Mouse (Mus musculus): ENCODE data around the gene Lefty1. TPM values are rescaled to one million over a fixed set of nuclear protein-coding genes. Genes with fewer than 3 reads are reported as not detected.

Gene Lefty1
- polyA plus RNA-seq, 1 experiment, result 7.1 TPM

GRCm38 (mm10) chr1:180901107-180901506 is 33.7 kb upstream of the Lefty1 start:
- no peak for TF ChIP-seq CTCF (IDR thresholded peaks at IDR 0.05; ENCODE audit: extremely low read depth, insufficient read length, insufficient replicate concordance, low read depth, low read length)
- TF ChIP-seq POLR2A (IDR thresholded peaks at IDR 0.05; ENCODE audit: low read depth, low read length), result no peak
- Histone ChIP-seq H3K4me3 (ENCODE audit: low read depth, low read length) (no peak overlapping the region), H3K27ac (ENCODE audit: insufficient read depth, low read depth, low read length) (no peak overlapping the region), H3K27me3 (ENCODE audit: control insufficient read depth, insufficient read depth, low read length) (no peaks in the 10 kb centered on the region), H3K4me1 (ENCODE audit: control insufficient read depth, insufficient read depth, insufficient read length, low read length) (no peaks in the 10 kb centered on the region; the same call in 1 of the 2 replicates), H3K36me3 (ENCODE audit: control insufficient read depth, insufficient read depth, low read length) (no peaks in the 10 kb centered on the region)
- WGBS, result 2% methylated on average over 4 of the region's 4 CpGs

GRCm38 (mm10) chr1:180902915-180903314 is 31.9 kb upstream of the Lefty1 start:
- 20% methylated on average over 5 of the region's 5 CpGs for WGBS
- Histone ChIP-seq H3K4me3 (ENCODE audit: low read depth, low read length) (no peak overlapping the region), H3K27ac (ENCODE audit: insufficient read depth, low read depth, low read length) (no peak overlapping the region), H3K4me1 (ENCODE audit: control insufficient read depth, insufficient read depth, insufficient read length, low read length) (no peaks in the 10 kb centered on the region; the same call in 1 of the 2 replicates), H3K27me3 (ENCODE audit: control insufficient read depth, insufficient read depth, low read length) (no peaks in the 10 kb centered on the region), H3K36me3 (ENCODE audit: control insufficient read depth, insufficient read depth, low read length) (peaks cover 9% of the 10 kb centered on the region)
- TF ChIP-seq POLR2A (IDR thresholded peaks at IDR 0.05; ENCODE audit: low read depth, low read length), result no peak
- TF ChIP-seq CTCF (IDR thresholded peaks at IDR 0.05; ENCODE audit: extremely low read depth, insufficient read length, insufficient replicate concordance, low read depth, low read length), result no peak

- H3K27me3 ChIP-seq (ENCODE audit: control insufficient read depth, insufficient read depth, low read length), result no peaks in the 10 kb centered on the region
- WGBS, result 19% methylated on average over 10 of the region's 10 CpGs
- H3K36me3 ChIP-seq (ENCODE audit: control insufficient read depth, insufficient read depth, low read length), result peaks cover 9% of the 10 kb centered on the region
- H3K4me1 ChIP-seq (ENCODE audit: control insufficient read depth, insufficient read depth, insufficient read length, low read length), result no peaks in the 10 kb centered on the region; the same call in 1 of the 2 replicates
- peak overlapping the region; percentile 70 for H3K27ac ChIP-seq (ENCODE audit: insufficient read depth, low read depth, low read length)
- peak overlapping the region; percentile 70 for H3K4me3 ChIP-seq (ENCODE audit: low read depth, low read length)
- TF ChIP-seq CTCF (IDR thresholded peaks at IDR 0.05; ENCODE audit: extremely low read depth, insufficient read length, insufficient replicate concordance, low read depth, low read length) (no peak), POLR2A (IDR thresholded peaks at IDR 0.05; ENCODE audit: low read depth, low read length) (no peak)
Observed at GRCm38 (mm10) chr1:180903666-180904038, 31.2 kb upstream of the Lefty1 start.

GRCm38 (mm10) chr1:180904039-180904814 is 30.6 kb upstream of the Lefty1 start, which contains the start of gene Pycr2:
TSS of gene Pycr2 (plus strand) at chr1:180904293.
- Histone ChIP-seq H3K27ac (ENCODE audit: insufficient read depth, low read depth, low read length) (peak within 1 kb of the TSS; percentile 70), H3K36me3 (ENCODE audit: control insufficient read depth, insufficient read depth, low read length) (peaks cover 9% of the 10 kb centered on the region), H3K4me3 (ENCODE audit: low read depth, low read length) (peak within 1 kb of the TSS; percentile 70), H3K4me1 (ENCODE audit: control insufficient read depth, insufficient read depth, insufficient read length, low read length) (no peaks in the 10 kb centered on the region; the same call in 1 of the 2 replicates), H3K27me3 (ENCODE audit: control insufficient read depth, insufficient read depth, low read length) (no peaks in the 10 kb centered on the region)
- no peak for TF ChIP-seq CTCF (IDR thresholded peaks at IDR 0.05; ENCODE audit: extremely low read depth, insufficient read length, insufficient replicate concordance, low read depth, low read length)
- TF ChIP-seq POLR2A (IDR thresholded peaks at IDR 0.05; ENCODE audit: low read depth, low read length), result peak; percentile 58; the same call in 1 of the 2 replicates
- WGBS, result under 1% methylated on average over 52 of the region's 52 CpGs

GRCm38 (mm10) chr1:180904815-180905080 is 30.1 kb upstream of the Lefty1 start:
- TF ChIP-seq POLR2A (IDR thresholded peaks at IDR 0.05; ENCODE audit: low read depth, low read length), result no peak
- TF ChIP-seq CTCF (IDR thresholded peaks at IDR 0.05; ENCODE audit: extremely low read depth, insufficient read length, insufficient replicate concordance, low read depth, low read length), result no peak
- Histone ChIP-seq H3K4me1 (ENCODE audit: control insufficient read depth, insufficient read depth, insufficient read length, low read length) (no peaks in the 10 kb centered on the region; the same call in 1 of the 2 replicates), H3K27me3 (ENCODE audit: control insufficient read depth, insufficient read depth, low read length) (no peaks in the 10 kb centered on the region), H3K36me3 (ENCODE audit: control insufficient read depth, insufficient read depth, low read length) (peaks cover 9% of the 10 kb centered on the region), H3K27ac (ENCODE audit: insufficient read depth, low read depth, low read length) (no peak overlapping the region), H3K4me3 (ENCODE audit: low read depth, low read length) (peak overlapping the region; percentile 70)
- WGBS, result 7% methylated on average over 5 of the region's 5 CpGs

- no peaks in the 10 kb centered on the region; the same call in 1 of the 2 replicates for H3K4me1 ChIP-seq (ENCODE audit: control insufficient read depth, insufficient read depth, insufficient read length, low read length)
- no peaks in the 10 kb centered on the region for H3K27me3 ChIP-seq (ENCODE audit: control insufficient read depth, insufficient read depth, low read length)
- WGBS, result 74% methylated on average over 6 of the region's 6 CpGs
- no peak overlapping the region for H3K27ac ChIP-seq (ENCODE audit: insufficient read depth, low read depth, low read length)
- peak overlapping the region; percentile 31; the same call in 1 of the 2 replicates for H3K4me3 ChIP-seq (ENCODE audit: low read depth, low read length)
- TF ChIP-seq POLR2A (IDR thresholded peaks at IDR 0.05; ENCODE audit: low read depth, low read length), result no peak
- no peak for TF ChIP-seq CTCF (IDR thresholded peaks at IDR 0.05; ENCODE audit: extremely low read depth, insufficient read length, insufficient replicate concordance, low read depth, low read length)
- H3K36me3 ChIP-seq (ENCODE audit: control insufficient read depth, insufficient read depth, low read length), result peaks cover 9% of the 10 kb centered on the region
Observed at GRCm38 (mm10) chr1:180905307-180905706, 29.5 kb upstream of the Lefty1 start.

GRCm38 (mm10) chr1:180905876-180906275 is 28.9 kb upstream of the Lefty1 start:
- H3K27ac ChIP-seq (ENCODE audit: insufficient read depth, low read depth, low read length), result no peak overlapping the region
- H3K4me1 ChIP-seq (ENCODE audit: control insufficient read depth, insufficient read depth, insufficient read length, low read length), result no peaks in the 10 kb centered on the region; the same call in 1 of the 2 replicates
- H3K36me3 ChIP-seq (ENCODE audit: control insufficient read depth, insufficient read depth, low read length), result peaks cover 9% of the 10 kb centered on the region
- no peak for TF ChIP-seq CTCF (IDR thresholded peaks at IDR 0.05; ENCODE audit: extremely low read depth, insufficient read length, insufficient replicate concordance, low read depth, low read length)
- TF ChIP-seq POLR2A (IDR thresholded peaks at IDR 0.05; ENCODE audit: low read depth, low read length), result no peak
- H3K27me3 ChIP-seq (ENCODE audit: control insufficient read depth, insufficient read depth, low read length), result no peaks in the 10 kb centered on the region
- 92% methylated on average over 17 of the region's 17 CpGs for WGBS
- no peak overlapping the region; the same call in 1 of the 2 replicates for H3K4me3 ChIP-seq (ENCODE audit: low read depth, low read length)

All from small intestine, adult 2 months (tissue).